Mouse (Mus musculus): ENCODE data around the gene Agmat.

GRCm38 (mm10) chr4:141757124-141757523 is 10.7 kb downstream of the Agmat start:
- TF ChIP-seq CTCF (conservative IDR thresholded peaks at IDR 0.05; ENCODE audit: low read length) (no peak), NANOG (IDR thresholded peaks at IDR 0.05; ENCODE audit: borderline replicate concordance, low read length) (no peak), POU5F1 (IDR thresholded peaks at IDR 0.05; ENCODE audit: borderline replicate concordance, low read length) (no peak)
